Mouse (Mus musculus): ENCODE data around the gene Srsf5. TPM values are rescaled to one million over a fixed set of nuclear protein-coding genes. Genes with fewer than 3 reads are reported as not detected.
A peak's percentile ranks its signal among the peaks of the same experiment; 100 is the strongest.

The Srsf5 gene
- total RNA-seq (2014; rRNA removed) = 252 and 341 TPM in 2 replicates
- polyA plus RNA-seq (2015; fragmentation: Nextera tagmentation; extraction: Ambion mirVana) = 422 and 475 TPM in 2 replicates

- H3K4me3 ChIP-seq (ENCODE audit: low read depth, low read length) = peak within 1 kb of the TSS; percentile 98
- DNase-seq (ENCODE audit: low spot score) (peak; percentile 99), ATAC-seq (ENCODE audit: low FRiP score) (peak; percentile 95)
- H3K9me3 ChIP-seq (ENCODE audit: low read length) = no peaks in the 10 kb centered on the region
- under 1% methylated on average over 50 of the region's 57 CpGs for WGBS
- peaks cover 16% of the 10 kb centered on the region for H3K36me3 ChIP-seq (ENCODE audit: insufficient read depth, low read length)
- peak within 1 kb of the TSS; percentile 63 for H3K4me2 ChIP-seq (ENCODE audit: low read depth, low read length, poor library complexity, severe bottlenecking)
- H3K4me1 ChIP-seq (ENCODE audit: insufficient read depth, low read length) = no peaks in the 10 kb centered on the region
- no peaks in the 10 kb centered on the region for H3K27me3 ChIP-seq (ENCODE audit: insufficient read depth, low read length)
- peak within 1 kb of the TSS; percentile 94 for H3K9ac ChIP-seq (replicated peaks; ENCODE audit: low read length, poor library complexity, severe bottlenecking)
- TF ChIP-seq CTCF (IDR thresholded peaks at IDR 0.05) = peak; percentile 73
- peak within 1 kb of the TSS; percentile 99 for H3K27ac ChIP-seq (ENCODE audit: low read depth, low read length)
These were observed at the start of gene Srsf5 for GRCm38 (mm10) chr12:80945334-80945995. Srsf5 (plus strand) TSS chr12:80945504.

GRCm38 (mm10) chr12:80909631-80910030 is 35.7 kb upstream of the Srsf5 start:
- Histone ChIP-seq H3K4me2 (ENCODE audit: low read depth, low read length, poor library complexity, severe bottlenecking) (no peak overlapping the region), H3K36me3 (ENCODE audit: insufficient read depth, low read length) (no peaks in the 10 kb centered on the region), H3K4me3 (ENCODE audit: low read depth, low read length) (no peak overlapping the region), H3K27ac (ENCODE audit: low read depth, low read length) (no peak overlapping the region), H3K27me3 (ENCODE audit: insufficient read depth, low read length) (no peaks in the 10 kb centered on the region), H3K9ac (replicated peaks; ENCODE audit: low read length, poor library complexity, severe bottlenecking) (no peak overlapping the region), H3K4me1 (ENCODE audit: insufficient read depth, low read length) (no peaks in the 10 kb centered on the region), H3K9me3 (ENCODE audit: low read length) (no peaks in the 10 kb centered on the region)
- DNase-seq (ENCODE audit: low spot score) (no peak), ATAC-seq (ENCODE audit: low FRiP score) (no peak)
- 92% methylated on average over 8 of the region's 8 CpGs for WGBS
- TF ChIP-seq CTCF (IDR thresholded peaks at IDR 0.05) = no peak

GRCm38 (mm10) chr12:80917764-80918163 is 27.5 kb upstream of the Srsf5 start:
- H3K4me2 ChIP-seq (ENCODE audit: low read depth, low read length, poor library complexity, severe bottlenecking) = no peak overlapping the region
- 57% methylated on average over 7 of the region's 7 CpGs for WGBS

GRCm38 (mm10) chr12:80921301-80921700 is 24.0 kb upstream of the Srsf5 start:
- no peak overlapping the region for H3K4me2 ChIP-seq (ENCODE audit: low read depth, low read length, poor library complexity, severe bottlenecking)
- no peak overlapping the region for H3K4me3 ChIP-seq (ENCODE audit: low read depth, low read length)
- WGBS = 94% methylated on average over 5 of the region's 5 CpGs
- ATAC-seq (ENCODE audit: low FRiP score) (no peak), DNase-seq (ENCODE audit: low spot score) (no peak)
- TF ChIP-seq CTCF (IDR thresholded peaks at IDR 0.05) = no peak
- no peaks in the 10 kb centered on the region for H3K4me1 ChIP-seq (ENCODE audit: insufficient read depth, low read length)
- no peak overlapping the region for H3K9ac ChIP-seq (replicated peaks; ENCODE audit: low read length, poor library complexity, severe bottlenecking)
- H3K36me3 ChIP-seq (ENCODE audit: insufficient read depth, low read length) = no peaks in the 10 kb centered on the region
- H3K9me3 ChIP-seq (ENCODE audit: low read length) = no peaks in the 10 kb centered on the region
- no peaks in the 10 kb centered on the region for H3K27me3 ChIP-seq (ENCODE audit: insufficient read depth, low read length)
- no peak overlapping the region for H3K27ac ChIP-seq (ENCODE audit: low read depth, low read length)

More at GRCm38 (mm10) chr12:80917764-80918163, 27.5 kb upstream of the Srsf5 start:
- no peak overlapping the region for H3K4me3 ChIP-seq (ENCODE audit: low read depth, low read length)
- ATAC-seq (ENCODE audit: low FRiP score) (no peak), DNase-seq (ENCODE audit: low spot score) (no peak)
- no peaks in the 10 kb centered on the region for H3K36me3 ChIP-seq (ENCODE audit: insufficient read depth, low read length)
- H3K4me1 ChIP-seq (ENCODE audit: insufficient read depth, low read length) = no peaks in the 10 kb centered on the region
- no peak overlapping the region for H3K27ac ChIP-seq (ENCODE audit: low read depth, low read length)
- no peak overlapping the region for H3K9ac ChIP-seq (replicated peaks; ENCODE audit: low read length, poor library complexity, severe bottlenecking)
- no peaks in the 10 kb centered on the region for H3K9me3 ChIP-seq (ENCODE audit: low read length)
- no peaks in the 10 kb centered on the region for H3K27me3 ChIP-seq (ENCODE audit: insufficient read depth, low read length)
- TF ChIP-seq CTCF (IDR thresholded peaks at IDR 0.05) = 0 out of 2 replicates have a peak, but pooled peaks have one; percentile 29

DNA sequence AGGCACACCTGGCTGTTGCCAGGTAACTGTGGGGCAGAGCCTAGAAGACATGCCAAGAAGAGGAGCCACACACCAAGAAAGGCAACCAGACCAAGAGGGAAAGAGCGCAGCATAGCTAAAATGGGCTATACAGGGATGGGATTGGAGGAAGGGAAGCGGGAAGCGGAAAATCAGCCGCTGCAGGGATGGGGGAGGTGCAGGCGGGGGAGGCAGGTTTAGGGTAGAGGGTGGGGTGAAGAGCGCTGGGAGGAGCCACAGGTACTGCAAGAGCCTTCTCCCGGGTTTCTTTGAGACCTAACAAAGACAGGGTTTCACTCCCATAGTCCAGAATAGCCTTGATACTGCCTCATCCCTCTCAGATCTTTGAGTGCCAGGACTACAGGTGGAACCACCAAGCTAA is 22.4 kb upstream of the Srsf5 start:
- Histone ChIP-seq H3K27ac (ENCODE audit: low read depth, low read length) (no peak overlapping the region), H3K36me3 (ENCODE audit: insufficient read depth, low read length) (no peaks in the 10 kb centered on the region), H3K9me3 (ENCODE audit: low read length) (no peaks in the 10 kb centered on the region), H3K4me3 (ENCODE audit: low read depth, low read length) (peak overlapping the region; percentile 12; the same call in 1 of the 2 replicates), H3K4me1 (ENCODE audit: insufficient read depth, low read length) (no peaks in the 10 kb centered on the region), H3K9ac (replicated peaks; ENCODE audit: low read length, poor library complexity, severe bottlenecking) (no peak overlapping the region), H3K4me2 (ENCODE audit: low read depth, low read length, poor library complexity, severe bottlenecking) (peak overlapping the region; percentile 38), H3K27me3 (ENCODE audit: insufficient read depth, low read length) (no peaks in the 10 kb centered on the region)
- 14% methylated on average over 7 of the region's 7 CpGs for WGBS
- TF ChIP-seq CTCF (IDR thresholded peaks at IDR 0.05) = no peak
- ATAC-seq (ENCODE audit: low FRiP score) = peak; percentile 47; the same call in 1 of the 2 replicates
- peak; percentile 24 for DNase-seq (ENCODE audit: low spot score)

DNA sequence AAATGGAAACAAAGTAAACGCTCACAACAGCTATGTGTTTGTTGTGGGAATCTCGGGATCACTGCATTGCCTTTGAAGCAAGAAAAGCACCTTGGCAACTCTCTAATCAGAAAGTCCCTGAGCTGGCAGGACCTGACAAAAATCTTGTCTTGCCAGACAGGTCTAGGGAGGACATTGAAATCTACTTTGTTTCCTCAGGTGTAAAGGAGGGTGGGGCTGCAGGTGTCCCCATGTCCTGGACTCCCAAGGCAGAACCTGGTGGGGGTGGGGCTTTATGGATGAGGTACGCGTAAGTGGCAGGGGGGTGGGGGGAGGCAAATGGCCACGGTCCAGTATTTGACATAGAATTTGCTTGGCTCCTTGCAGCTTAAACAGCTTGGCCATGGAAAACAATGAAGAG is 21.7 kb upstream of the Srsf5 start:
- Histone ChIP-seq H3K36me3 (ENCODE audit: insufficient read depth, low read length) (no peaks in the 10 kb centered on the region), H3K4me1 (ENCODE audit: insufficient read depth, low read length) (no peaks in the 10 kb centered on the region), H3K27me3 (ENCODE audit: insufficient read depth, low read length) (no peaks in the 10 kb centered on the region), H3K27ac (ENCODE audit: low read depth, low read length) (no peak overlapping the region), H3K4me3 (ENCODE audit: low read depth, low read length) (no peak overlapping the region), H3K9me3 (ENCODE audit: low read length) (no peaks in the 10 kb centered on the region), H3K9ac (replicated peaks; ENCODE audit: low read length, poor library complexity, severe bottlenecking) (no peak overlapping the region), H3K4me2 (ENCODE audit: low read depth, low read length, poor library complexity, severe bottlenecking) (no peak overlapping the region)
- no peak for DNase-seq (ENCODE audit: low spot score)
- no peak for ATAC-seq (ENCODE audit: low FRiP score)
- TF ChIP-seq CTCF (IDR thresholded peaks at IDR 0.05) = no peak
- WGBS = 65% methylated on average over 5 of the region's 5 CpGs
